23 mouse cellular contexts compared by ENCODE assay signal in genomic region chrX:7928270-7928790, GRCm38 (mm10). TPM values are rescaled to one million over a fixed set of nuclear protein-coding genes. Genes with fewer than 3 reads are reported as not detected.
A peak's percentile ranks its signal among the peaks of the same experiment; 100 is the strongest.
DNase-seq lines count a peak whose midpoint lies in the region; ATAC-seq and TF ChIP-seq lines count a peak whose summit lies in the region.
"Had no signal": no experiment of that assay in that cellular context is flagged by ENCODE, and none has a peak within 500 bp of the region (broad histone marks: within the 10 kb centered on the region; RNA-seq: fewer than 3 reads in every experiment).

TSS of gene Eras (minus strand) at chrX:7928607.

- peak within 1 kb of the TSS; percentile 24 for H3K4me2 ChIP-seq in heart, embryonic 11.5 days
- no peak within 1 kb of the TSS for H3K4me2 ChIP-seq in intestine, postnatal 0 days (replicated peaks; ENCODE audit: low read depth)
- H3K4me2 ChIP-seq in intestine, embryonic 16.5 days (ENCODE audit: low read depth, low read length): no peak within 1 kb of the TSS
- H3K4me2 ChIP-seq: liver, embryonic 13.5 days had no signal

- DNase-seq in heart, adult 18-20 months: no peak
- no peak for DNase-seq in testis, postnatal 10 days (ENCODE audit: low spot score)
- DNase-seq in cerebellum, adult 18-20 months: no peak
- no peak for DNase-seq in left cerebral cortex, adult 8-10 months (ENCODE audit: low spot score in 2 of 2)
- DNase-seq: adrenal gland, adult 2 months; cerebellum, adult 8-10 months; kidney, postnatal 4 days; liver, embryonic 13.5 days; thymus, postnatal 4 days had no signal

- no peak for ATAC-seq in heart, embryonic 11.5 days (replicated peaks; ENCODE audit: insufficient number of reproducible peaks, low FRiP score, low TSS enrichment)
- no peak for ATAC-seq in intestine, postnatal 0 days
- no peak for ATAC-seq in intestine, embryonic 16.5 days
- ATAC-seq: forebrain, embryonic 14.5 days had no signal

- no peak within 1 kb of the TSS for H3K9ac ChIP-seq in heart, embryonic 11.5 days (ENCODE audit: low read depth, low read length)
- H3K9ac ChIP-seq in intestine, postnatal 0 days (ENCODE audit: low read depth, low read length): no peak within 1 kb of the TSS
- H3K9ac ChIP-seq in intestine, embryonic 16.5 days (ENCODE audit: low read depth, low read length): no peak within 1 kb of the TSS
- H3K9ac ChIP-seq: liver, embryonic 13.5 days had no signal

- H3K27me3 ChIP-seq in heart, embryonic 11.5 days (ENCODE audit: control insufficient read depth, insufficient read depth, low read length): peaks cover 43% of the 10 kb centered on the region
- H3K27me3 ChIP-seq in intestine, postnatal 0 days (replicated peaks; ENCODE audit: control insufficient read depth, insufficient read depth, low read length): 0 out of 2 replicates have a peak, but pooled peaks cover 2% of the 10 kb centered on the region
- peaks cover 20% of the 10 kb centered on the region for H3K27me3 ChIP-seq in intestine, embryonic 16.5 days (replicated peaks; ENCODE audit: control insufficient read depth, insufficient read depth, low read length)
- H3K27me3 ChIP-seq in testis, adult 2 months (ENCODE audit: control insufficient read depth, insufficient read depth, low read length): no peaks in the 10 kb centered on the region

- H3K36me3 ChIP-seq in heart, embryonic 11.5 days (ENCODE audit: control insufficient read depth, insufficient read depth, low read length): no peaks in the 10 kb centered on the region
- peaks cover 5% of the 10 kb centered on the region; the same call in 1 of the 2 replicates for H3K36me3 ChIP-seq in intestine, postnatal 0 days (ENCODE audit: control insufficient read depth, insufficient read depth)
- no peaks in the 10 kb centered on the region for H3K36me3 ChIP-seq in intestine, embryonic 16.5 days (ENCODE audit: control insufficient read depth, insufficient read depth, low read length)
- no peaks in the 10 kb centered on the region for H3K36me3 ChIP-seq in testis, adult 2 months (ENCODE audit: control insufficient read depth, insufficient read depth, low read length)
- H3K36me3 ChIP-seq: liver, embryonic 13.5 days had no signal

- 15% methylated on average over 19 of the region's 19 CpGs for WGBS in heart, embryonic 11.5 days (ENCODE audit: insufficient replicate concordance)
- 23% methylated on average over 18 of the region's 19 CpGs for WGBS in intestine, postnatal 0 days
- WGBS in intestine, embryonic 16.5 days: 20% methylated on average over 19 of the region's 19 CpGs

- peaks cover 3% of the 10 kb centered on the region; the same call in 1 of the 2 replicates for H3K9me3 ChIP-seq in heart, embryonic 11.5 days (replicated peaks; ENCODE audit: control insufficient read depth, low read length)
- no peaks in the 10 kb centered on the region for H3K9me3 ChIP-seq in intestine, postnatal 0 days (ENCODE audit: control insufficient read depth)
- no peaks in the 10 kb centered on the region for H3K9me3 ChIP-seq in intestine, embryonic 16.5 days (ENCODE audit: control insufficient read depth, low read length)
- H3K9me3 ChIP-seq: liver, embryonic 13.5 days had no signal

- H3K4me1 ChIP-seq in heart, embryonic 11.5 days (ENCODE audit: control insufficient read depth, insufficient read depth, low read length): no peaks in the 10 kb centered on the region
- no peaks in the 10 kb centered on the region for H3K4me1 ChIP-seq in intestine, postnatal 0 days (replicated peaks; ENCODE audit: control insufficient read depth, insufficient read depth, low read length)
- H3K4me1 ChIP-seq in intestine, embryonic 16.5 days (ENCODE audit: control insufficient read depth, insufficient read depth, low read length): no peaks in the 10 kb centered on the region
- H3K4me1 ChIP-seq in testis, adult 2 months (ENCODE audit: control insufficient read depth, insufficient read depth, low read length): peaks cover 12% of the 10 kb centered on the region
- H3K4me1 ChIP-seq: liver, embryonic 13.5 days had no signal

- H3K27ac ChIP-seq in heart, embryonic 11.5 days (ENCODE audit: low read depth, low read length): no peak within 1 kb of the TSS
- no peak within 1 kb of the TSS for H3K27ac ChIP-seq in intestine, postnatal 0 days (ENCODE audit: low read depth, low read length)
- H3K27ac ChIP-seq in intestine, embryonic 16.5 days (ENCODE audit: low read length): no peak within 1 kb of the TSS
- no peak within 1 kb of the TSS; the same call in 1 of the 2 replicates for H3K27ac ChIP-seq in testis, adult 2 months (ENCODE audit: control insufficient read depth, insufficient read depth, low read depth, low read length)
- H3K27ac ChIP-seq: liver, embryonic 13.5 days had no signal

- TF ChIP-seq POLR2A in testis, adult 2 months (IDR thresholded peaks at IDR 0.05; ENCODE audit: control insufficient read depth, low read depth, low read length): no peak

- TF ChIP-seq CTCF in intestine, postnatal 0 days (IDR thresholded peaks at IDR 0.05; ENCODE audit: low read depth): no peak
- no peak for TF ChIP-seq CTCF in testis, adult 2 months (IDR thresholded peaks at IDR 0.05; ENCODE audit: control insufficient read depth, insufficient read depth, insufficient replicate concordance, low read depth, low read length)

- no peak within 1 kb of the TSS for H3K4me3 ChIP-seq in heart, embryonic 11.5 days (ENCODE audit: low read depth, low read length)
- H3K4me3 ChIP-seq in intestine, postnatal 0 days (ENCODE audit: low read depth, low read length): 0 out of 2 replicates have a peak within 1 kb of the TSS, but pooled peaks have one; percentile 2
- H3K4me3 ChIP-seq in intestine, embryonic 16.5 days (ENCODE audit: low read length): no peak within 1 kb of the TSS
- H3K4me3 ChIP-seq in testis, adult 2 months (ENCODE audit: control insufficient read depth, low read depth, low read length): peak within 1 kb of the TSS; percentile 29
- H3K4me3 ChIP-seq: liver, embryonic 13.5 days; myocyte had no signal

RNA-seq across cellular contexts. Expression of gene Eras, which starts in this region (rescaled TPM):
- polyA plus RNA-seq in heart, embryonic 11.5 days (2014; fragmentation: Nextera tagmentation; extraction: Ambion mirVana): not detected in 2 replicates
- total RNA-seq in heart, adult 18-20 months (2021): not detected
- not detected in 2 replicates for polyA plus RNA-seq in intestine, postnatal 0 days (2015; fragmentation: Nextera tagmentation; extraction: Ambion mirVana)
- not detected in 2 replicates for polyA plus RNA-seq in intestine, embryonic 16.5 days (2015; fragmentation: Nextera tagmentation; extraction: Ambion mirVana)
- 0.32 and 0.41 TPM in 2 replicates for polyA plus RNA-seq in testis, adult 2 months (2012; rRNA removed)
- total RNA-seq in left cerebral cortex, adult 8-10 months (2022): not detected
- total RNA-seq: adrenal gland, adult 2 months; gastrocnemius, adult 8-10 months; layer of hippocampus, postnatal 25 days; megakaryocyte progenitor cell, adult 5-6 weeks had no signal
- polyA plus RNA-seq: adrenal gland, adult 2 months; forebrain, embryonic 14.5 days; intestine, embryonic 14.5 days; limb, embryonic 11.5 days; liver, embryonic 13.5 days; lung, embryonic 16.5 days; myocyte; spleen, adult 2 months; stomach, embryonic 16.5 days had no signal

Comparison
In these comparisons a context has a peak if more than half of its experiments do, and no peak if none do; other contexts are left out.
1. H3K4me3 ChIP-seq: peak in intestine, postnatal 0 days (single experiment) and testis, adult 2 months (single experiment); none in heart, embryonic 11.5 days (single experiment) and intestine, embryonic 16.5 days (single experiment).